Mouse (Mus musculus): Measurements from ENCODE around the gene Yju2. TPM values are rescaled to one million over a fixed set of nuclear protein-coding genes. Genes with fewer than 3 reads are reported as not detected.

The Yju2 gene
- total RNA-seq, 1 experiment from 2014 or later, result 24.3 TPM

DNA sequence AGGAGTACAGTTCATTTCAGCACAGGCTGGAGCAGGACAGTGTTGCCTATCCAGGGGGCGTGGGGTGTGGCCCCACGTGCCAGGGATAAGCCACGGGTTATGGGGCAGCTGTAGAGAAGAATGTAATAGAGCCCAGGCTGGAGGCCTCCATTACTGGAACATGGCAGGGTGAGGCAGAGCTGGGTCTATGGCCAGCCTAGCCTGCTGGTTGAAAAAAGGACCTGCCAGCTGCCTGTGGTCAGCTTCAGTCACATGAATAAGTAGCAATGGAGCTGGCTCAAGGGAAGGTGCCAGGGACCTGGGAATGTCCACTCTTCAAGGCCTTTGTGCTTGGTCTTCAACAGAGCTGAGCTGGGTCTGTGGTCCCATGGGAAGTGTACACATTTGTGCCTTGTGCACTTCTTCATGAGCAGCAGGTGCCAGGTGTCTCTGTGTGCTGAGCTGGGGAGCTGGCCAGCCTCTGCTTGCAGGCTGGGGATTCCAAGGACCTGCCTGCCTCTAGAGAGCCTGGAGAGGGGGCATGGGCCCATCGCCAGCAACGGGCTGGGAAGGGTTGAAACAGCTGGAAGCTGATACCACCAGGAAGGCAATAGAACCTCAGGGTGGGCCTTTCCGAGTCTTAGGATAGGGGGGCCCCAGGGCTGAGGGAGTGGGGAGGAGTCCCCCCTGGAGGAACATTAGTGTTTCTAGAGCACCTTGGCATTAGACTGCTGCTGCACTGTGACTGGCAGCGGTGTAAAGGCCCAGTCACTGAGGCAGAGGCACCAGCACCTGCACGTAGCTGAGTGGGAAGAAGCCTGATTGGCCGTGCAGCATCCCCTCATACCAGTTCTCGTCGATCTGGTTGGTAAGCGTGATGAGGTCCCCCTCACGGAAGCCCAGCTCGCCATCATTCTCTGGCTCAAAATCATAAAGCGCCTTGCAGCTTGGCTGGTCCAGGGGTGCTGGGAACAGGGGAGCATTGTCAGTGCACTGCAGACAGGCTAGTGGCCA, 58.2 kb downstream of the Yju2 start:
- ATAC-seq (replicated peaks in 1 of 2; ENCODE audit: insufficient read depth in 1 of 2, low FRiP score in 2 of 2, low TSS enrichment in 1 of 2, low read depth in 1 of 2, poor library complexity in 2 of 2, severe bottlenecking in 2 of 2), result no peak

DNA sequence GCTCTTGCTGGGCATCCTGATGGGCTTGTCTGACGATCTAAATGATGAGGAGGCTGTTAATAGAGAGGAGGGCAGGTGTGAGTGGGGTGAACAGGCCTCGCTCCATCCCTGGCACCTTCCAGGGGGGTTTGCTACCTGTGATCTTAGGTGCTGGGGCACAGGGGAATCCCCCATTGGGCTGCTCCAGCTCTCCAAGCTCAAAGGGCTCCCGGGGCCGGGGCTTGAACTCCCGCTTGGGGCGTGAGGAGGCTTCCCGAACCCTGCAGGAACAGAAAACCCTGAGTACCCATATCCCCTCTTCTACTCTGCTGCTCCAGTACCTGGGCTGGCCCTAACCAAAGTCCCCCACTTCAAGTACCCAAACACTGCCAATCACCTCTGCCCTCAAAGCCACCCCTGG, 58.9 kb downstream of the Yju2 start:
- no peak for ATAC-seq (replicated peaks in 1 of 2; ENCODE audit: insufficient read depth in 1 of 2, low FRiP score in 2 of 2, low TSS enrichment in 1 of 2, low read depth in 1 of 2, poor library complexity in 2 of 2, severe bottlenecking in 2 of 2)

Other genes with a start within 250 kb of the Yju2 start
- gene Pot1b, start 246.5 kb upstream of the Yju2 start, total RNA-seq (2017), result 58.2 and 69.2 TPM in 2 replicates
- gene Adgre4, start 209.1 kb upstream of the Yju2 start, total RNA-seq (2017), result 1.5 and 3.2 TPM in 2 replicates
- 10.6 and 17.1 TPM in 2 replicates for gene Zfp119a, start 80.2 kb upstream of the Yju2 start, total RNA-seq (2017)
- 12.4 and 27.8 TPM in 2 replicates for gene Zfp959, start 67.0 kb upstream of the Yju2 start, total RNA-seq (2017)
- gene Zfp119b, start 9.6 kb upstream of the Yju2 start, total RNA-seq (2017), result 7.8 and 8.4 TPM in 2 replicates
- 12.8 and 22.6 TPM in 2 replicates for gene Ebi3, start 6.5 kb upstream of the Yju2 start, total RNA-seq (2017)
- gene Shd, start 11.4 kb downstream of the Yju2 start, total RNA-seq (2017), result 0.79 TPM in 1 of 2 replicates, not detected in the other
- not detected in 2 replicates for gene Fsd1, start 27.4 kb downstream of the Yju2 start, total RNA-seq (2017)
- 1.1 and 1.9 TPM in 2 replicates for gene Stap2, start 46.5 kb downstream of the Yju2 start, total RNA-seq (2017)
- gene Mpnd, start 46.6 kb downstream of the Yju2 start, total RNA-seq (2017), result 73.7 and 97.0 TPM in 2 replicates
- gene Sh3gl1, start 77.5 kb downstream of the Yju2 start, total RNA-seq (2017), result 29.6 and 37.1 TPM in 2 replicates
- gene Chaf1a, start 81.3 kb downstream of the Yju2 start, total RNA-seq (2017), result 24.5 and 29.7 TPM in 2 replicates
- 22.1 and 51.5 TPM in 2 replicates for gene Ubxn6, start 115.9 kb downstream of the Yju2 start, total RNA-seq (2017)
- gene Hdgfl2, start 120.5 kb downstream of the Yju2 start, total RNA-seq (2017), result 73.0 and 136 TPM in 2 replicates
- not detected in 2 replicates for gene Plin4, start 150.7 kb downstream of the Yju2 start, total RNA-seq (2017)
- gene Plin5, start 158.5 kb downstream of the Yju2 start, total RNA-seq (2017), result not detected in 2 replicates
- gene Lrg1, start 162.9 kb downstream of the Yju2 start, total RNA-seq (2017), result 1.9 and 5.6 TPM in 2 replicates
- gene Sema6b, start 181.2 kb downstream of the Yju2 start, total RNA-seq (2017), result 0.99 and 2.1 TPM in 2 replicates
- gene Tnfaip8l1, start 203.4 kb downstream of the Yju2 start, total RNA-seq (2017), result 2.6 and 2.9 TPM in 2 replicates
- gene Mydgf, start 224.8 kb downstream of the Yju2 start, total RNA-seq (2017), result 21.7 and 31.0 TPM in 2 replicates

All from hematopoietic stem cell, adult 5-6 weeks (primary cell).